Mouse (Mus musculus) heart, embryonic 15.5 days (tissue): ENCODE data around the gene Rtf2. TPM values are rescaled to one million over a fixed set of nuclear protein-coding genes. Genes with fewer than 3 reads are reported as not detected.

Experiments
- ATAC-seq: fragments of 200-750 bp; cut with Nextera tagmentation; replicated peaks from 2 replicates; pipeline ENCODE4 v1.8.0; 2017; ENCODE audit warnings: low read depth, moderate TSS enrichment; ENCODE audit not compliant: insufficient number of reproducible peaks, insufficient read depth, low FRiP score
- H3K27ac ChIP-seq: fragments of 300-500 bp; sonication (generic); 2 replicates; pipeline ENCODE4 v1.5.1; 2015; ENCODE audit warnings: mild to moderate bottlenecking, inconsistent platforms
- H3K27me3 ChIP-seq: fragments of 300-500 bp; sonication (generic); 2 replicates; pipeline ENCODE4 v1.6.1; 2015; ENCODE audit warnings: inconsistent platforms
- H3K36me3 ChIP-seq: fragments of 300-500 bp; sonication (generic); 2 replicates; pipeline ENCODE4 v1.6.1; 2015; ENCODE audit warnings: mild to moderate bottlenecking, inconsistent platforms
- H3K4me1 ChIP-seq: fragments of 300-500 bp; sonication (generic); replicated peaks from 2 replicates; pipeline ENCODE4 v1.6.1; 2015; ENCODE audit warnings: inconsistent platforms
- H3K4me2 ChIP-seq: fragments of 300-500 bp; sonication (generic); 2 replicates; pipeline ENCODE4 v1.6.1; 2015; ENCODE audit warnings: inconsistent platforms, mild to moderate bottlenecking, moderate library complexity
- H3K4me3 ChIP-seq: fragments of 300-500 bp; sonication (generic); 2 replicates; pipeline ENCODE4 v1.5.1; 2015; ENCODE audit warnings: mild to moderate bottlenecking, inconsistent platforms
- H3K9ac ChIP-seq: fragments of 300-500 bp; sonication (generic); 2 replicates; pipeline ENCODE4 v1.6.1; 2015; ENCODE audit warnings: mild to moderate bottlenecking, inconsistent platforms
- H3K9me3 ChIP-seq: fragments of 300-500 bp; sonication (generic); replicated peaks from 2 replicates; pipeline ENCODE4 v1.6.1; 2016; ENCODE audit warnings: inconsistent platforms
- WGBS: fragments of 180-500 bp; shearing (Covaris S2); methylation state at CpG from one replicate; pipeline ENCODE4 v1.1.7; 2015; ENCODE audit warnings: mixed read lengths; 5-methylcytosine and 5-hydroxymethylcytosine counted together
- polyA plus RNA-seq: library from polyadenylated mRNA; unstranded; fragments of >200 nt; fragmentation: Nextera tagmentation; extraction: Ambion mirVana; gene quantifications from 2 replicates; pipeline ENCODE4 v1.2.1, GENCODE M21; 2015

The Rtf2 gene
- polyA plus RNA-seq = 44.5 and 52.2 TPM in 2 replicates

GRCm38 (mm10) chr2:172439843-172440639 is at the start of gene Rtf2:
Gene Rtf2 (plus strand): TSS chr2:172440556.
- 3% methylated on average over 35 of the region's 35 CpGs for WGBS
- ATAC-seq = peak; percentile 95
- H3K36me3 ChIP-seq = peaks cover 4% of the 10 kb centered on the region; the same call in 1 of the 2 replicates
- H3K27me3 ChIP-seq = no peaks in the 10 kb centered on the region
- peak within 1 kb of the TSS; percentile 75 for H3K9ac ChIP-seq
- H3K9me3 ChIP-seq = no peaks in the 10 kb centered on the region
- H3K27ac ChIP-seq = peak within 1 kb of the TSS; percentile 74
- H3K4me1 ChIP-seq = peaks cover 16% of the 10 kb centered on the region
- peak within 1 kb of the TSS; percentile 85 for H3K4me3 ChIP-seq
- peak within 1 kb of the TSS; percentile 77 for H3K4me2 ChIP-seq

GRCm38 (mm10) chr2:172392041-172392521 is 48.3 kb upstream of the Rtf2 start:
- no peak for ATAC-seq
- no peak overlapping the region for H3K27ac ChIP-seq
- no peaks in the 10 kb centered on the region for H3K27me3 ChIP-seq
- no peak overlapping the region for H3K4me3 ChIP-seq
- WGBS = 47% methylated on average over 10 of the region's 10 CpGs
- no peak overlapping the region for H3K4me2 ChIP-seq
- H3K4me1 ChIP-seq = peaks cover 7% of the 10 kb centered on the region
- H3K9ac ChIP-seq = no peak overlapping the region
- H3K36me3 ChIP-seq = no peaks in the 10 kb centered on the region
- H3K9me3 ChIP-seq = no peaks in the 10 kb centered on the region

GRCm38 (mm10) chr2:172393391-172394051 is 46.8 kb upstream of the Rtf2 start, which contains the start of gene Cass4:
Gene Cass4 (plus strand): TSS chr2:172393794.
- H3K4me3 ChIP-seq = peak within 1 kb of the TSS; percentile 7; the same call in 1 of the 2 replicates
- no peak; the same call in 1 of the 2 replicates for ATAC-seq
- no peak within 1 kb of the TSS for H3K27ac ChIP-seq
- no peaks in the 10 kb centered on the region for H3K36me3 ChIP-seq
- peaks cover 7% of the 10 kb centered on the region for H3K4me1 ChIP-seq
- 15% methylated on average over 13 of the region's 13 CpGs for WGBS
- H3K27me3 ChIP-seq = peaks cover 5% of the 10 kb centered on the region; the same call in 1 of the 2 replicates
- no peaks in the 10 kb centered on the region for H3K9me3 ChIP-seq
- peak within 1 kb of the TSS; percentile 36 for H3K4me2 ChIP-seq
- H3K9ac ChIP-seq = no peak within 1 kb of the TSS

GRCm38 (mm10) chr2:172394052-172394392 is 46.3 kb upstream of the Rtf2 start:
- Histone ChIP-seq H3K4me3 (no peak overlapping the region; the same call in 1 of the 2 replicates), H3K9me3 (no peaks in the 10 kb centered on the region), H3K4me1 (peaks cover 7% of the 10 kb centered on the region), H3K4me2 (peak overlapping the region; percentile 36; the same call in 1 of the 2 replicates), H3K27ac (no peak overlapping the region), H3K9ac (no peak overlapping the region), H3K36me3 (no peaks in the 10 kb centered on the region), H3K27me3 (peaks cover 7% of the 10 kb centered on the region; the same call in 1 of the 2 replicates)
- WGBS = 65% methylated on average over 2 of the region's 2 CpGs
- ATAC-seq = no peak

- ATAC-seq = no peak
- Histone ChIP-seq H3K4me3 (no peak overlapping the region), H3K9ac (no peak overlapping the region), H3K27ac (no peak overlapping the region), H3K4me1 (peaks cover 8% of the 10 kb centered on the region), H3K36me3 (no peaks in the 10 kb centered on the region), H3K9me3 (no peaks in the 10 kb centered on the region), H3K27me3 (peaks cover 7% of the 10 kb centered on the region; the same call in 1 of the 2 replicates), H3K4me2 (no peak overlapping the region)
- WGBS = 75% methylated on average over 4 of the region's 4 CpGs
These were observed 45.7 kb upstream of the Rtf2 start for GRCm38 (mm10) chr2:172394671-172395070.

- Histone ChIP-seq H3K9ac (no peak overlapping the region), H3K4me2 (no peak overlapping the region)
- no peak for ATAC-seq
These were observed 44.4 kb upstream of the Rtf2 start for GRCm38 (mm10) chr2:172395961-172396360.

GRCm38 (mm10) chr2:172399901-172400300 is 40.5 kb upstream of the Rtf2 start:
- WGBS = 30% methylated on average over 9 of the region's 9 CpGs
- no peaks in the 10 kb centered on the region for H3K9me3 ChIP-seq
- peaks cover 15% of the 10 kb centered on the region; the same call in 1 of the 2 replicates for H3K27me3 ChIP-seq
- H3K4me3 ChIP-seq = no peak overlapping the region
- no peak overlapping the region for H3K4me2 ChIP-seq
- H3K36me3 ChIP-seq = no peaks in the 10 kb centered on the region
- H3K9ac ChIP-seq = no peak overlapping the region
- H3K4me1 ChIP-seq = peaks cover 5% of the 10 kb centered on the region; the same call in 1 of the 2 replicates
- ATAC-seq = no peak
- no peak overlapping the region for H3K27ac ChIP-seq

More at GRCm38 (mm10) chr2:172395961-172396360, 44.4 kb upstream of the Rtf2 start:
- Histone ChIP-seq H3K36me3 (no peaks in the 10 kb centered on the region), H3K4me1 (peaks cover 12% of the 10 kb centered on the region), H3K9me3 (no peaks in the 10 kb centered on the region), H3K4me3 (no peak overlapping the region), H3K27ac (no peak overlapping the region), H3K27me3 (peaks cover 7% of the 10 kb centered on the region; the same call in 1 of the 2 replicates)
- 49% methylated on average over 9 of the region's 9 CpGs for WGBS

GRCm38 (mm10) chr2:172401116-172401825 is 39.1 kb upstream of the Rtf2 start:
- 57% methylated on average over 13 of the region's 13 CpGs for WGBS
- peaks cover 5% of the 10 kb centered on the region; the same call in 1 of the 2 replicates for H3K4me1 ChIP-seq
- no peak overlapping the region for H3K4me2 ChIP-seq
- H3K27me3 ChIP-seq = peaks cover 15% of the 10 kb centered on the region; the same call in 1 of the 2 replicates
- no peak for ATAC-seq
- H3K36me3 ChIP-seq = no peaks in the 10 kb centered on the region
- H3K4me3 ChIP-seq = no peak overlapping the region
- peak overlapping the region; percentile 45 for H3K27ac ChIP-seq
- H3K9me3 ChIP-seq = no peaks in the 10 kb centered on the region
- H3K9ac ChIP-seq = no peak overlapping the region

GRCm38 (mm10) chr2:172404239-172404638 is 36.1 kb upstream of the Rtf2 start:
- H3K36me3 ChIP-seq = no peaks in the 10 kb centered on the region
- peaks cover 5% of the 10 kb centered on the region; the same call in 1 of the 2 replicates for H3K4me1 ChIP-seq
- H3K27ac ChIP-seq = no peak overlapping the region
- no peak overlapping the region for H3K9ac ChIP-seq
- H3K4me2 ChIP-seq = no peak overlapping the region
- no peak overlapping the region for H3K4me3 ChIP-seq
- 0 out of 2 replicates have a peak, but pooled peaks cover 8% of the 10 kb centered on the region for H3K27me3 ChIP-seq
- 54% methylated on average over 7 of the region's 7 CpGs for WGBS
- H3K9me3 ChIP-seq = no peaks in the 10 kb centered on the region
- ATAC-seq = no peak

- no peaks in the 10 kb centered on the region for H3K9me3 ChIP-seq
- H3K4me1 ChIP-seq = peaks cover under 1% of the 10 kb centered on the region; the same call in 1 of the 2 replicates
- H3K27ac ChIP-seq = no peak overlapping the region
- no peak for ATAC-seq
- WGBS = 53% methylated on average over 3 of the region's 3 CpGs
- no peak overlapping the region for H3K4me3 ChIP-seq
- no peak overlapping the region for H3K9ac ChIP-seq
- no peaks in the 10 kb centered on the region for H3K36me3 ChIP-seq
- no peak overlapping the region for H3K4me2 ChIP-seq
- H3K27me3 ChIP-seq = 0 out of 2 replicates have a peak, but pooled peaks cover 8% of the 10 kb centered on the region
These were observed 35.3 kb upstream of the Rtf2 start for GRCm38 (mm10) chr2:172405011-172405410.
